23 mouse cellular contexts compared by ENCODE assay signal in the genomic region with DNA sequence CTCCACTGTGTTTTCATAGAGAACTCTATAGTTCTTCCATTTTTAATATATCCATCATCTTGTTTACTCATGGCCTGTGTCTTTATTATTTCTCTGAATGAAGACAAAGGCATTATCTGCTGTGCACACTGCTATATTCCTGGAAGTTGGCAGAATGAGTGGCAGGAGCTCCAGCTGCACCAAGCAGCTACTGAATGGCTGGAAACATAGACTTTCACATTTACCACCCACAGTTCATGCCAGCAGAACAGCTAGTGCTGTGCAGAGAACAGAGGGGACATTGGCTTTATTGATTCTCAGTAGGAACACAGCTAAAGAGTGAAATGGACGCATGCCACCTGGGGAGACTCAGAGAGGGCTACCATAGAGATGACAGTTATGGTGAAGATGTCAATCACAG. TPM values are rescaled to one million over a fixed set of nuclear protein-coding genes. Genes with fewer than 3 reads are reported as not detected.
"Had no signal": no experiment of that assay in that cellular context is flagged by ENCODE, and none has a peak within 500 bp of the region (broad histone marks: within the 10 kb centered on the region; RNA-seq: fewer than 3 reads in every experiment).

No protein-coding gene starts in this region.

- H3K9me3 ChIP-seq: lung, embryonic 15.5 days; midbrain, embryonic 13.5 days; midbrain, embryonic 15.5 days; neural tube, embryonic 13.5 days; neural tube, embryonic 15.5 days had no signal

- H3K27me3 ChIP-seq: lung, embryonic 15.5 days; megakaryocyte, embryonic 14.5 days; midbrain, embryonic 13.5 days; midbrain, embryonic 15.5 days; neural tube, embryonic 13.5 days; neural tube, embryonic 15.5 days had no signal

- H3K4me3 ChIP-seq: lung, embryonic 15.5 days; megakaryocyte, embryonic 14.5 days; midbrain, embryonic 13.5 days; midbrain, embryonic 15.5 days; myocyte; neural tube, embryonic 13.5 days; neural tube, embryonic 15.5 days had no signal

- ATAC-seq: liver, postnatal 0 days; lung, postnatal 0 days; midbrain, embryonic 13.5 days; midbrain, embryonic 15.5 days had no signal

- H3K27ac ChIP-seq: lung, embryonic 15.5 days; macrophage; midbrain, embryonic 13.5 days; midbrain, embryonic 15.5 days; neural tube, embryonic 13.5 days; neural tube, embryonic 15.5 days had no signal

- H3K4me1 ChIP-seq: lung, embryonic 15.5 days; megakaryocyte, embryonic 14.5 days; midbrain, embryonic 13.5 days; midbrain, embryonic 15.5 days; neural tube, embryonic 13.5 days; neural tube, embryonic 15.5 days had no signal

- H3K9ac ChIP-seq: liver, postnatal 0 days; lung, embryonic 15.5 days; midbrain, embryonic 13.5 days; midbrain, embryonic 15.5 days; neural tube, embryonic 13.5 days; neural tube, embryonic 15.5 days had no signal

- H3K4me2 ChIP-seq: lung, embryonic 15.5 days; midbrain, embryonic 11.5 days; midbrain, embryonic 13.5 days; midbrain, embryonic 15.5 days; neural tube, embryonic 13.5 days; neural tube, embryonic 15.5 days had no signal

- H3K36me3 ChIP-seq: lung, embryonic 15.5 days; midbrain, embryonic 13.5 days; midbrain, embryonic 15.5 days; neural tube, embryonic 13.5 days; neural tube, embryonic 15.5 days had no signal

- DNase-seq: liver, postnatal 0 days; lung, adult 2 months; lung, postnatal 14 days; lung, postnatal 36 days; retina, postnatal 1 day; right cerebral cortex, postnatal 25 days; right cerebral cortex, postnatal 4 days; spleen, adult 18-20 months; thymus, adult 2 months; thymus, postnatal 25 days; thymus, postnatal 4 days had no signal

RNA-seq across cellular contexts. Expression of a gene that starts 55.6 kb away (rescaled TPM):
- total RNA-seq: megakaryocyte progenitor cell, adult 5-6 weeks had no signal
- polyA plus RNA-seq: liver, postnatal 0 days; macrophage; myocyte; testis, adult 2 months; thymus, adult 2 months had no signal
